Mouse (Mus musculus) bone marrow, adult 2 months (tissue): ENCODE results near the gene Trarg1. TPM values are rescaled to one million over a fixed set of nuclear protein-coding genes. Genes with fewer than 3 reads are reported as not detected.

Experiments
- H3K27ac ChIP-seq: fragments of 200-500 bp; 2 replicates; pipeline ENCODE4 v1.5.1; 2012; ENCODE audit warnings: low read depth, mild to moderate bottlenecking, control low read depth, inconsistent platforms, low read length; ENCODE audit not compliant: control insufficient read depth, poor library complexity, insufficient read depth
- H3K4me1 ChIP-seq: fragments of 200-500 bp; 2 replicates; pipeline ENCODE4 v1.6.1; 2011; ENCODE audit warnings: low read length; ENCODE audit not compliant: control insufficient read depth, insufficient read depth
- H3K4me3 ChIP-seq: fragments of 200-500 bp; replicated peaks from 2 replicates; pipeline ENCODE3; 2011; ENCODE audit warnings: mild to moderate bottlenecking, low read depth, low read length, control low read depth; ENCODE audit not compliant: control insufficient read depth
- CTCF ChIP-seq: fragments of 200-500 bp; IDR thresholded peaks from 2 replicates; pipeline ENCODE4 v1.5.1; 2011; ENCODE audit warnings: low read length, control low read depth; ENCODE audit not compliant: control insufficient read depth, insufficient read depth
- POLR2A ChIP-seq: fragments of 200-500 bp; IDR thresholded peaks from 2 replicates; pipeline ENCODE4 v1.6.1; 2011; ENCODE audit warnings: low read depth, mild to moderate bottlenecking, control low read depth, low read length, borderline replicate concordance; ENCODE audit not compliant: control insufficient read depth
- WGBS: fragments of 180-500 bp; shearing (Covaris S2); methylation state at CpG from one replicate; pipeline ENCODE4 v1.1.7; 2018; 5-methylcytosine and 5-hydroxymethylcytosine counted together
- polyA plus RNA-seq: library from polyadenylated mRNA; stranded (reverse); fragments of >200 nt; gene quantifications from 2 replicates; pipeline ENCODE4 v1.2.4, GENCODE M21; 2011; ENCODE audit warnings: low replicate concordance; ENCODE audit not compliant: missing spikeins, insufficient read depth, insufficient read length

Gene Trarg1
- polyA plus RNA-seq, 1 experiment: 3.6 TPM

DNA sequence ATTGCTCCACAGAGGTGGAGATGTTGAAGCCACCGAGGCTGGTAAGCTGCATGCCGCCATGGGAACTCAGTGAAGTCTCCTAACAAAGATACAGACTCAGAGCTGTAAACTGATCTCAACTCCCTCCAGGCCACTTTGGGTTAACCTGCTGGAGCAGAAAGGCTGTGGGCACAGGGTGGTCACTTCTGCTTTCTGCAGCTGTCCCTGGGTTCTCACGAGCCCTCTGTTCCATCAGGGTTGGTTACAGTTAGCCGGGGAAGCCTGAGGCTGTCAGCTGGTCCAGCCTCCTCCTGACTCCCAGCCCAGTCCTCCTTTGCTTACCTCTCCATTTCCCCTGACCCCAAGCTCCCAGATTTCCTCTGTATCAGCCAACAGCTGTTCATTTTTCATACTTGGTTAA is 11.8 kb upstream of the Trarg1 start:
- no peak overlapping the region for H3K27ac ChIP-seq
- WGBS: 22% methylated on average over 4 of the region's 4 CpGs
- TF ChIP-seq POLR2A (no peak), CTCF (no peak)
- H3K4me1 ChIP-seq: no peaks in the 10 kb centered on the region
- H3K4me3 ChIP-seq: no peak overlapping the region

DNA sequence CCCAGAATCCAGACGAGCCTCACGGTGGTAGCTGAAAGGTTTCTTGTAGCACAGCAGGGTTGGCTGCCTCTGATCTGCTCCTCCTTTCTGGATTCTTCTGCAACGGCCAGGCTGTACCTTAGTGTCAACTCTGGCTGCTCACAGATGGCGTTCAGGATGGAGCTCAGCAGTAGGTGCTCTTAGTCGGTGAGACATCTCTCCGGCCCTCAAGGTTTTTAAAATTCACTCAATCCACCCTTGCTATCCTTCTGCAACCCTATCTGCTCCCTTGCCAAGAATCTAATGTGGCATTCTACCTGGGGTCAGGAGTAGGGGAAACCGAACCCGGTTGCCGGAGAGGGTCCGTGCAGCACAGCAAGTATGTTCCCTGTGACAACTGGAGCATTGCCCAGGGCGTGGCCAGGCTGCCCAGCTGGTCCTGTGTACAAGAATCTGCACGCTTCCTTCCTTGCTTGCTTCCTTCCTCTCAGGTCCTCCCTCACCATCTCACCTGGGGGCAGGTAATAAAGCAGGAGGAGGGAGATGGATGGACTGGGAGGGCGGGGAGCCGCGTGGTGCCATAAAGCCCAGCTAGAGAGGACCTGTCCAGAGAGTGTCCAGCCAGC is 7.6 kb upstream of the Trarg1 start, which contains the start of gene Bhlha9:
Gene Bhlha9, plus strand, starts transcription at position 600 of the 605 bp plus-strand sequence.
- no peak within 1 kb of the TSS for H3K4me3 ChIP-seq
- H3K27ac ChIP-seq: no peak within 1 kb of the TSS
- WGBS: 67% methylated on average over 15 of the region's 15 CpGs
- TF ChIP-seq CTCF (no peak), POLR2A (no peak)
- no peaks in the 10 kb centered on the region for H3K4me1 ChIP-seq

DNA sequence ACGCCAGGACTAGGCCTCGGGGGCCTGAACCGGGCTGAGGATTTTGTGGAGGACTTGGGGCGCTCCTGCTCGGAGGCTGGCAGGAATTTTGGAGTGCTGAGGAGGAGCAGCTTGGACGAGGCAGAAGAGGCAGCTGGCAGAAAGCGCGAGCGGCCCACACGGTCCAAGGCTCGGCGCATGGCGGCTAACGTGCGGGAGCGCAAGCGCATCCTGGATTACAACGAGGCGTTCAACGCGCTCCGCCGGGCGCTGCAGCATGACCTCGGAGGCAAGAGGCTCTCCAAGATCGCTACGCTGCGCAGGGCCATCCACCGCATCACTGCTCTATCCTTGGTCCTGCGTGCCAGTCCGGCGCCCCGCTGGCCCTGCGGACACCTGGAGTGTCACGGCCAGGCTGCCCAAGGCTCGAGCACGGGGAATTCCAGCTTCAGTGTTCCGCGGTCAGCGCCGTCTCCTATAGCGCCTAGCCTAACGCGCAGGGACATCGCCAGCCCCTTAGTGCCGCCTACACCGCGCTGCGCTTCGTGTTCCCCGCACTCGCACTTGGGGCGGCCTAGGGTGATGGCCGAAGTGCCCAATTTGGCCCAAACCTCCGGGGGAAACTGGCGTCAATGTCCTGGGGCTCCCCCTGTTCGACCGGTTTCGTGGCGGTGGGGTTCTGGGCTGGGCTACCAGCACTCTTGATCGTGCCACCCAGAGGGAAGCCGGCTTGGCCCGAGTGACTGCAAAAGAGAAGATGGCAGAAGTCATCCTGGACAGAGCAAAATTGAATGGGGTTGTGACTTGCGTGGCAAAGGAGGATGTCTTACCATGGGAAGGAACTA is 6.8 kb upstream of the Trarg1 start:
- Histone ChIP-seq H3K4me3 (no peak overlapping the region), H3K27ac (no peak overlapping the region), H3K4me1 (no peaks in the 10 kb centered on the region)
- 8% methylated on average over 64 of the region's 64 CpGs for WGBS
- TF ChIP-seq POLR2A (no peak), CTCF (no peak)

DNA sequence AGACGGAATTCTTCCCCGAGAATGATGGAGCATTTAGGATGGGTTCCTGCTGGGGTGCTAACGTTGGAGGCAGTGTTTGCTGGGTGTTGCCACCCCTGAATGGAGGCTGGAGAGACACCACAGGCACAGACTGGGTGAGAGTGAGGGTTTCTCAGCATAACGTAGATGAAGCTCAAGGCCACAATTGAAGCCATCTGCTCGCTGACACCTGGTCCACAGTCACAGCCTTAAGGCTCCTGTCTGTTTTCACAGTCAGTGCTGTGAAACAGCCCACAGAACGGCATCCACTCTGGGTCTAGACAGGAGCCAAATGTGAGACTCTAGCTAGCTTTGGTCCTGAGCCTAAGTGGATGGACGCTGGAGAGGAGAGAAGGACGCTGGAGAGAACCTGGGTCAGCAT is 5.4 kb upstream of the Trarg1 start:
- 58% methylated on average over 8 of the region's 8 CpGs for WGBS
- no peak overlapping the region for H3K4me3 ChIP-seq
- no peak overlapping the region for H3K27ac ChIP-seq
- no peak for TF ChIP-seq CTCF
- TF ChIP-seq POLR2A: no peak
- H3K4me1 ChIP-seq: no peaks in the 10 kb centered on the region

DNA sequence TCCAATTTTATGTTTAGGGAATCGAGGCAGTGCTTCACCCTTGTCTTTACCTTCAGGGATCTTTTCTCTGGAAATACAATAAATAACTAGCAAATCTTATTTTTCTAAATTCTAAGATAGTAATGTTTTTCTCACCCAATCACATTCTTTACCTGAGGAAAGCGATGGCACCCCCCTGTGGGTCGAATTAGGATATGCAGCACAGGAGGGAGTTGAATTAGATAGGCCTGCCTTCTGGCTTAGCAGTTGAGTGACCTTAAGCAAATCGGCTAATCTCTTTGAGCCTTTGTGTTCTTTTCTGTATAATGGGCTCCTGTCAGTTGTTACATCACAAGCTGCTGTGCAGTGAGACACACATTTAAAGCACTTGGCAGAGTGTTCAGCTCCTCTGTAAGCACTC is 4.9 kb upstream of the Trarg1 start:
- Histone ChIP-seq H3K4me1 (no peaks in the 10 kb centered on the region), H3K27ac (no peak overlapping the region), H3K4me3 (no peak overlapping the region)
- WGBS: 43% methylated on average over 4 of the region's 4 CpGs
- TF ChIP-seq CTCF (no peak), POLR2A (no peak)

DNA sequence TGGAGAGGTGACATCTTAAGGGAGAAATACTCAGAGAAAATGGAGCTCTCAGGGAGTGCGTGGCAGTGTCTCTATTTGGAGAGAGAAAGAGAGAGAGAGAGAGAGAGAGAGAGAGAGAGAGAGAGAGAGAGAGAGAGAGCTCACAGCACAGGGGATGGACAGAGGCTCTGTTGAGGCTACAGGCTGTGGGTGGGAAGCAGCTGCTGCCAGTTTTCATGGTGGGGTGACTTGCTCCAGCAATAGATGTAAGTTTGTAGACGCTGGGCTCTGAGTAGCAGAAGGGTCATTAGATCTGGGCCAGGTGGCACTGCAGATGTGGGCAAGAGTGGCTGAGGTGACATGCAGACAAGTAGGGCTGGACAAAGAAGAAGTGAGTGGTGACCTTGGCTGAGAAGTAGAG is 6.0 kb downstream of the Trarg1 start:
- TF ChIP-seq POLR2A (no peak), CTCF (no peak)
- Histone ChIP-seq H3K4me1 (no peaks in the 10 kb centered on the region), H3K4me3 (no peak overlapping the region), H3K27ac (no peak overlapping the region)
- 77% methylated on average over 2 of the region's 2 CpGs for WGBS

DNA sequence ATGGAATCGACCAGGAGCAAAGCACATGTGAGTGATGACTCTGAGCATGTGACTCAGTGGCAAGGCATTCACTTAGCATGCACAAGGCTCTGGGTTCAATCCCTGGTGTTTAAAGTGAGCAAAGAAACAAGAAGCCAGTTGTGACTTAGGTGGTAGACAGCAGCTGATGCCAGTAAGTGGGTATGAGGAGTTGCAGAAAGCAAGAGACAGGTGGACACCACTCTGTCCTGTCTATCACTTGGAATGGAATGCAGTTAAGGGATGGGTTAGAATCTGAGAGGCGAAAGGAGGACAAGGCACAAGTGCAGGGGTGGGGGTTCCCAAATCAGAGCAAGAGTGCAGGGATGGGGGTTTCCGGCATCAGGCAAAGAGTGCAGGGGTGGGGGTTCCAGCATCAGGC is 12.5 kb downstream of the Trarg1 start:
- H3K4me3 ChIP-seq: no peak overlapping the region
- WGBS: 58% methylated on average over 3 of the region's 3 CpGs
- TF ChIP-seq POLR2A (no peak), CTCF (no peak)
- H3K27ac ChIP-seq: no peak overlapping the region
- H3K4me1 ChIP-seq: no peaks in the 10 kb centered on the region

DNA sequence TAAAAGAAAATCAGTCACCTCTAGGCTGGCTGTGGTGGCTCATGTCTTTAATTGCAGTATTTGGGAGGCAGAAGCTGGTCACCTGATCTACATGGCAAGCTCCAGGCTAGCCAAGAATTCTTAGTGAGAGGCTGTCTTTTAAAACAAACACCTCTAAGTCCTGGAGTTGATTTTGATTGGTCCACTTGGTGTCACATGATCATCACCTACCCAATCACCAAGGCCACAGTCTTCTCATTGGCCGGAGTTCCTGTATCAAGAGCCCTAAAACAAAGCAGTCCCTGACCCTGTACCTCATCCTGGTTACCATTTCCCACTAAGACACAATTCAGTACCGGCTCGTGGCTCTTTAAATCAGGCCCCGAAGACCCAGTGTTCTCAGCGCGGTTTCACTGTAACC is 16.2 kb downstream of the Trarg1 start:
- H3K27ac ChIP-seq: no peak overlapping the region
- TF ChIP-seq CTCF (no peak), POLR2A (no peak)
- H3K4me3 ChIP-seq: no peak overlapping the region
- H3K4me1 ChIP-seq: no peaks in the 10 kb centered on the region
- WGBS: 74% methylated on average over 6 of the region's 6 CpGs
